Mouse (Mus musculus) thymus, postnatal 0 days (tissue): ENCODE data around the gene Il4. TPM values are rescaled to one million over a fixed set of nuclear protein-coding genes. Genes with fewer than 3 reads are reported as not detected.
"Not testable (repeated sequence)": the region's sequence is repeated elsewhere in the genome, so short reads cannot be mapped to it uniquely, and the experiment has no call there.

ENCODE experiments used
- DNase-seq: peaks from one replicate; pipeline ENCODE4 v3.0.0-alpha.2; 2015; ENCODE audit warnings: low spot score
- polyA plus RNA-seq: library from polyadenylated mRNA; unstranded; fragments of >200 nt; fragmentation: Nextera tagmentation; extraction: Ambion mirVana; gene quantifications from 2 replicates; pipeline ENCODE4 v1.2.1, GENCODE M21; 2015

Il4 gene
- polyA plus RNA-seq, 1 experiment from 2014 or later: 1.2 TPM

- DNase-seq: peak; percentile 95
These were observed 51.0 kb downstream of the Il4 start, which contains the start of gene Kif3a for GRCm38 (mm10) chr11:53567224-53568014. Kif3a (plus strand) TSS chr11:53567379.

GRCm38 (mm10) chr11:53566646-53567045, 51.8 kb downstream of the Il4 start:
- DNase-seq: no peak

DNA sequence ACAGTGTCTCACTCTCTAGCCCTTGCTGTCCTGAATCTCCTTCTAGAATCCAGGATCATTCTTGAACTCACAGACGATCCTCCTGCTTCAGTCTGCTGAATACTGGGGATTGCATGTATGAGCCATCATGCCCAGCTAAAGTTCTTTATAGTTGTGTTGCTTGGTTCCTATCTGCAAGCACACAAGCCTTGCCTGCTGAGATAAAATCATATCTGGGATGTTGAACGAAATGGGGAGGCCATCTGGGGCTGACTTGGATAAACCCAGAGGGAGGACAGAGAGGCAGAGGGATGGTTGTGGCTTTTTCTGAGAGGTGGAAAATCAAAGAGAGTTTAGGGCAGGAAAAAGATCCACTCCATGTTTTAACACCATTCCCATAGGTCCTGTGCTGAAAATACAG, 56.5 kb downstream of the Il4 start:
- DNase-seq: no peak

GRCm38 (mm10) chr11:53559980-53560379, 58.5 kb downstream of the Il4 start:
- DNase-seq: not testable (repeated sequence)

DNA sequence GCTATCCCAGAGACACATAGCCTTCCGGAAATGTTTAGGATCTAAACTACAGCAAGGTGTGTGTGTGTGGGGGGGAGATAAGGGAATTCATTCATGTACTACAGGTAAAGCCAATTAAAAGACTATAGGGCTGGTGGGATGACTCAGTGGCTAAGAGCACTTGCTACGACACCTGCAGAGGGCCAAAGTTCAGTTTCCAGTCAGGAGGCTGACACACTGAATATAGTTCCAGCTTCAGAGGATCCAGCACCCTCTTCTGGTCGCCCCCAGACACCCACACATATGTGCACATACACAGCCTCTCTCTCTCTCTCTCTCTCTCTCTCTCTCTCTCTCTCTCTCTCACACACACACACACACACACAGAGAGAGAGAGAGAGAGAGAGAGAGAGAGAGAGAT, 60.5 kb downstream of the Il4 start:
- DNase-seq: not testable (repeated sequence)

DNA sequence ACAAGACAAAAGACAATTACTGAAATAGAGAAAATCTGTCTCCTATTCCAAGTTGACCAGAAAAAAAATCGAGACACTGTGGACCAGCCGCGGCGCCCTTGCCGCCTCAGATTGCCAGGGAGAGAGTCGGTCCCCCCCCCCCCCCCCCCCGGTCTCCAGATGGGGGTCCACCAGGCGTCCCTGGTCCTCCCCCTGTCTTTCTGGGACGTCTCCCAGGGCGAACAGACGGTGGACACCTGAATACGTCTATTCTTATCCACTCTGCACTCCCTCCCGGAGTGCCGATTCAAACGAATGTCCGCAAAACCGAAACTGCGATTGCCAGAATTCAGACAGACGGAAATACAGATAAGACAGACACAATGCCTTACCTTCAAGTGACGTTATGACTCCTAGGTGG, 61.9 kb downstream of the Il4 start:
- DNase-seq: not testable (repeated sequence)

Other genes starting within 250 kb of the Il4 start
- 0.29 TPM in 1 of 2 replicates, not detected in the other for gene Leap2, start 195.5 kb downstream of the Il4 start, polyA plus RNA-seq
- gene Uqcrq, start 187.8 kb downstream of the Il4 start, polyA plus RNA-seq: 929 and 986 TPM in 2 replicates
- 0.36 and 1.1 TPM in 2 replicates for gene Gdf9, start 187.6 kb downstream of the Il4 start, polyA plus RNA-seq
- gene Gm10447, start 161.6 kb downstream of the Il4 start, polyA plus RNA-seq: not detected in 2 replicates
- gene Shroom1, start 161.5 kb downstream of the Il4 start, polyA plus RNA-seq: 0.27 and 0.42 TPM in 2 replicates
- not detected in 2 replicates for gene Gm9837, start 148.2 kb downstream of the Il4 start, polyA plus RNA-seq
- gene Gm9945, start 138.5 kb downstream of the Il4 start, polyA plus RNA-seq: not detected in 2 replicates
- 0.05 and 0.15 TPM in 2 replicates for gene Sowaha, start 138.4 kb downstream of the Il4 start, polyA plus RNA-seq
- gene Sept8, start 99.4 kb downstream of the Il4 start, polyA plus RNA-seq: 11.1 and 12.1 TPM in 2 replicates
- gene Kif3a, start 51.3 kb downstream of the Il4 start, polyA plus RNA-seq: 23.8 and 25.1 TPM in 2 replicates
- gene Il13, start 16.0 kb upstream of the Il4 start, polyA plus RNA-seq: 1.0 and 1.3 TPM in 2 replicates
- gene Rad50, start 88.7 kb upstream of the Il4 start, polyA plus RNA-seq: 40.0 and 44.8 TPM in 2 replicates
- 0.55 and 0.81 TPM in 2 replicates for gene Il5, start 102.1 kb upstream of the Il4 start, polyA plus RNA-seq
- gene Irf1, start 151.3 kb upstream of the Il4 start, polyA plus RNA-seq: 105 and 114 TPM in 2 replicates
- gene Gm17334, start 154.5 kb upstream of the Il4 start, polyA plus RNA-seq: 0.94 and 1.2 TPM in 2 replicates
- 24.2 and 25.5 TPM in 2 replicates for gene Gm12216, start 240.6 kb upstream of the Il4 start, polyA plus RNA-seq